Mouse (Mus musculus): ENCODE measurements around the gene Gm17651. TPM values are rescaled to one million over a fixed set of nuclear protein-coding genes. Genes with fewer than 3 reads are reported as not detected.

Gene Gm17651
- polyA plus RNA-seq, 1 experiment from 2014 or later, result not detected

DNA sequence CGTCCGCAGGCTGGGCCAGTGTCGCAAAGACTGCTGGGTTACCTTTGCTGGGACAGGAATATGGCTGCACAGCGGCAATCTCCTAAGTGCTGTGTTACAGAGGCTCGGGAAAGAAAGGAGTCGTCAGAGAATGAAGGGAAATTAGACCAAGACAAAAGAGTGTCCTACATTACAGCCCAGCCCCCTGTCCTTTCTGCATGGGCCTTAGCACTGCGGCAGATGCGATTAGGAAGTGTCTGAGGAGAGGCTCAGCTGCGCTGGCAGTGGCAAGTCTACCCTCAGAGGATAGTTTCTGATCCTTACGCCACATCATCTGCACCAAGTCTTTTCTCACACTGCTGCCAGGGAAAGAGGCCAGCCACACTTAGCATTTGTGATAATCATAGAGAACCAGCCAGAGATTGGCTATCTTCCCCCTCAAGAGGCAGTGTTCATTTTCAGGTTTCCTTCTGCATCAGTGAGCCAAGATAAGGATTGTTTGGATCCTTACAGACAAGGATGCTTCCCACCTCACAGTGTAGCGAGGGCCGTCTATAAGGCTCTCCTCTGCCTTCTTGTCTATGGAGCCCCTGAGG lies 17.0 kb upstream of the Gm17651 start:
- WGBS, result 73% methylated on average over 12 of the region's 12 CpGs

DNA sequence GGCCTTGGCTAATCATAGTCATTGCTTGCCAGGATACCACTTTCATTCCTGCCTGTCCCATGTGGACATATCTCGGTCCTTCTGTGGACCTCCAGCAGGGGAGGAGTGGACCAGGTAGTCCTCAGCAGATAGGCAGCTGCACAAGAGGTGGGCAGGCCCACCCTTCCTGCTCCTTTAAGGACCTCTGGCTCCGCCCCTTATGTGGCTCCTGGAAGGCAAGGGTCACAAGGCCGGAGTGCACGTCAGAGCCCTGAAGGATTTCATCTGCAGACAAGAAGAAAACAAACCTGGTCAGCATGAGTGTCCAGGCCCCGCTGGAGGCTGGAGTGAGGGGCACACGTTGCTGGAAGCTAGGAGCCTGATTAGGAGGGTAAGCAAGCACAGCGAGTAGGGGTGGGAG lies 16.1 kb upstream of the Gm17651 start:
- no peak for ATAC-seq (ENCODE audit: insufficient read depth, low FRiP score, low read depth)
- no peak overlapping the region for H3K4me2 ChIP-seq
- WGBS, result 39% methylated on average over 7 of the region's 7 CpGs

More for the DNA sequence above, 17.0 kb upstream of the Gm17651 start:
- no peaks in the 10 kb centered on the region for H3K36me3 ChIP-seq
- H3K27me3 ChIP-seq (replicated peaks), result no peaks in the 10 kb centered on the region
- no peaks in the 10 kb centered on the region for H3K4me1 ChIP-seq
- ATAC-seq (ENCODE audit: insufficient read depth, low FRiP score, low read depth), result no peak
- H3K4me2 ChIP-seq, result no peak overlapping the region
- H3K4me3 ChIP-seq (replicated peaks), result no peak overlapping the region
- no peaks in the 10 kb centered on the region for H3K9me3 ChIP-seq
- no peak overlapping the region for H3K9ac ChIP-seq
- no peak overlapping the region for H3K27ac ChIP-seq

DNA sequence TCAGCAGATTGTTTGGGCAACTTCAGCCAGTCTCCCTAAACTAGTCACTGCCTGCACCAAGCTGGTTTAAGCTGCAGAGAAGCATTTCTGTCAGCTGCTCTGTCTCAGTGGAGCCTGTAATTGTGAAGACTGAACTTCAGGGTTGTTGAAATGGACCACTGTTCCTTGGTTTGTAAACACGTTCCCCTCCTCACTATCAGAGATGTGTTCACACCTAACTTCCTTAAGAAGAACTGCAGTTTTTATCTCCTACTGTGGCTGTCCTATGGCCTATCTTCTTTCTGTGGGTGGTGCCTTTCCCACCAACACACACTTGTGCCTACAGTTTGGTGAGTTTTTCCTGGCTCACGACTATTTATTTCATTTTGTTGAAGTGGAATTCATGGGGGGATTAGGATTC lies 14.8 kb upstream of the Gm17651 start:
- Histone ChIP-seq H3K27me3 (replicated peaks) (no peaks in the 10 kb centered on the region), H3K9ac (no peak overlapping the region), H3K36me3 (no peaks in the 10 kb centered on the region), H3K4me3 (replicated peaks) (no peak overlapping the region), H3K9me3 (no peaks in the 10 kb centered on the region), H3K4me2 (no peak overlapping the region), H3K27ac (no peak overlapping the region), H3K4me1 (no peaks in the 10 kb centered on the region)
- WGBS, result 72% methylated on average over 2 of the region's 2 CpGs
- ATAC-seq (ENCODE audit: insufficient read depth, low FRiP score, low read depth), result no peak

More for the DNA sequence above, 16.1 kb upstream of the Gm17651 start:
- Histone ChIP-seq H3K9ac (no peak overlapping the region), H3K36me3 (no peaks in the 10 kb centered on the region), H3K9me3 (no peaks in the 10 kb centered on the region), H3K27me3 (replicated peaks) (no peaks in the 10 kb centered on the region), H3K27ac (no peak overlapping the region), H3K4me3 (replicated peaks) (no peak overlapping the region), H3K4me1 (no peaks in the 10 kb centered on the region)

DNA sequence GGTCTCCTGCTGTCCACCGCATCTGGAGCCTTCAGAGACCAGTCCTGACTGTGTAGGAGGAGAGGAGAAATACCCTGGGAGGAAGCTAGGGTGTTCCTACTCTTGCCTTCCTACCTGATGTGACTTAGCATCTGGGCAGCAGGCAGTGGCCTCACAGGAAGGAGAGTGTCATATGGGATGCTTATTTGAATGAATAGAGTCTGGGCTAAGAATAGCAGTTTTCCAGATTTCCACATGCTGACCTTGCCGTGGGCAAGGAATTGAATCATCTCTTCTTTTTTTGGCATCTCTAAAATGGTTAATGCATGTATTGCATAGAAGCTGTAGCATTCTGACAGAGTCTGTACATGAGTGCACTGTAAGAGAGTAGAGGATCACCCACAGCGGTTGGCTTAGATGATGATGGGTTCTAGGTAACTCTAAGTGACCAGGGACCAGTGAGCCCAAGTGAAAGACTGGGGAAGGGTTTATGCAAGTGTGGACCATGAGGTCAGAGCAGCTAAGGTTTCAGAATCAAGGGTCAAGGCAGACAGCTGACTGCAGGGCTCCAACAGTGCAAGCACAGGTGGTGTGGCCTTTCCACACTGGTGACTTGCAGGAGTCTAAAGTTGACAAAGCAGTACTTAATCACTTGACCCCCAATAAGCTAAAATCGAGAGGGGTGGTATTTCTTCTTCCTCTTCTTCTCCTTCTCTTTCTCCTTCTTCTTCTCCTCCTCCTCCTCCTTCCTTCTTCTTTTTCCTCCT lies 12.1 kb upstream of the Gm17651 start:
- no peaks in the 10 kb centered on the region for H3K36me3 ChIP-seq
- ATAC-seq (ENCODE audit: insufficient read depth, low FRiP score, low read depth), result no peak
- H3K9me3 ChIP-seq, result no peaks in the 10 kb centered on the region
- no peak overlapping the region for H3K4me3 ChIP-seq (replicated peaks)
- H3K9ac ChIP-seq, result no peak overlapping the region
- H3K4me2 ChIP-seq, result no peak overlapping the region
- peaks cover 15% of the 10 kb centered on the region; the same call in 1 of the 2 replicates for H3K4me1 ChIP-seq
- no peak overlapping the region for H3K27ac ChIP-seq
- no peaks in the 10 kb centered on the region for H3K27me3 ChIP-seq (replicated peaks)
- WGBS, result 77% methylated on average over 4 of the region's 4 CpGs

DNA sequence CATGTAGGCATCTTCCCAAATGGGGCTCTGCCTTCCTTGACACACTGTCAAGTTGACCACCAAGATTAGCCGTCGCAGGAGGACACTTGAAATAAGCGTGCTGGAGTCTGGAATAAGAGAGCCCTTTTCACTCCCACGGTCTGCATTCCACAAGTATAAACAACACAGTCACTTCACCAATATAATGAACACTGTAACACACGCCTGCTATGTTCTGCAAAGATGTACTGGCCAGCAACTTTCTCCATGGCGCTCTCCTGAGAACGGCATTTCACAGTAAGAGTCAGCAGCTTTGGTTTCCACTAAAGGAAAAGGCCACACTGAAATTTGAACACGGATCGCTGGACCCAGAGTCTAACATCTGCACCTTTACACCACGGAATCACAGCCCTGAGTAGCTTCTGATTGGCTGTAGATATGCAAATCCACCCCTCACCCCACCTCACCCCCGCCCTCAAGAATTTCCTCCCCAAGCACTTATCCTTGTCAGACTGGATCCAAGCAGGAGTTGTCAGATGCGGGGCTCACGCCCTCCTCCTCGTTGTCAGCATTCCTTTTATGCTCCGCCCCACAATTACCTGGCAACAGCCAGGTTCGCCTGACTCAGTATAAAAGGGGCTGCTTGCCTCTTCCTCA lies 9.2 kb upstream of the Gm17651 start:
- H3K27ac ChIP-seq, result peak overlapping the region; percentile 45; the same call in 1 of the 2 replicates
- no peak overlapping the region for H3K4me3 ChIP-seq (replicated peaks)
- ATAC-seq (ENCODE audit: insufficient read depth, low FRiP score, low read depth), result peak; percentile 61
- 9% methylated on average over 16 of the region's 16 CpGs for WGBS
- H3K9me3 ChIP-seq, result no peaks in the 10 kb centered on the region
- peaks cover 18% of the 10 kb centered on the region; the same call in 1 of the 2 replicates for H3K4me1 ChIP-seq
- H3K36me3 ChIP-seq, result no peaks in the 10 kb centered on the region
- no peak overlapping the region for H3K9ac ChIP-seq
- no peaks in the 10 kb centered on the region for H3K27me3 ChIP-seq (replicated peaks)
- H3K4me2 ChIP-seq, result peak overlapping the region; percentile 30

DNA sequence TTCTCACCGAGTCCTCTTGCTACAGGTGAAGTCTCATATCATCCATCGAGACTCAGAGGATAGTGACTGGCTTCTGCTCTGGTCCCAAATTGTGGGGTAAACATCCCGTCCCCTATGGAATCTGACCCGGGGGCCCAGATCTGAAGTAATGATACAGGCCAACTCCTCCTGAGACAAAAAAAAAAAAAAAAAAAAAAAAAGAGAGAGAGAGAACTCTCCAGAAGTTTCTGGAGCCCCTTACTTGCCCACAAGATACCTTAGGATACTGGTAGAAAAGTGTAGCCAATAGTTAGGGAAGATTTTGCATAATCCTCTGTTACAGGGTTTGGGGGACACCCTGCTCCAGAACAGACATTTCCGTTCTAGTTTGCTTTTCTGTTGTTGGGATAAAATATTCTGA lies 8.1 kb upstream of the Gm17651 start:
- WGBS, result 30% methylated on average over 5 of the region's 5 CpGs
- Histone ChIP-seq H3K27me3 (replicated peaks) (no peaks in the 10 kb centered on the region), H3K9me3 (no peaks in the 10 kb centered on the region), H3K4me2 (peak overlapping the region; percentile 76), H3K36me3 (no peaks in the 10 kb centered on the region), H3K9ac (no peak overlapping the region), H3K27ac (no peak overlapping the region), H3K4me3 (replicated peaks) (peak overlapping the region; percentile 39), H3K4me1 (peaks cover 18% of the 10 kb centered on the region; the same call in 1 of the 2 replicates)
- no peak for ATAC-seq (ENCODE audit: insufficient read depth, low FRiP score, low read depth)

DNA sequence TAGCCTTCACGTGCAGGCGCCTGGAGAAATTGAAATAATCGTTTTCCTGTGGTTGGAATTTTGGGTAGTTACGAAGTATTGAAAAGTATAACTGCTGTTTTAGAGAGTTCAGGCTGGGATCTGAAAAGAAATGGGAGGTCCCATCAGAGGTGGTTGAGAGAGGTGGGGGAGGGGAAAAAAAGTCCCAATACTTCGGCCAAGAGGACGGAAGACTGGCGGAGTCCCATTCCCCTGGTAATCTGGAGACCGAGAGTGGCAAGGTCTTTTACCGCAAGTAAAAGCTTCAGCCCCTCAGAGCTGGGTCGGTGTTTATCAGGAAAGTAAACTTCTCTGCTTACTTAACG lies 7.6 kb upstream of the Gm17651 start:
- no peak overlapping the region for H3K9ac ChIP-seq

DNA sequence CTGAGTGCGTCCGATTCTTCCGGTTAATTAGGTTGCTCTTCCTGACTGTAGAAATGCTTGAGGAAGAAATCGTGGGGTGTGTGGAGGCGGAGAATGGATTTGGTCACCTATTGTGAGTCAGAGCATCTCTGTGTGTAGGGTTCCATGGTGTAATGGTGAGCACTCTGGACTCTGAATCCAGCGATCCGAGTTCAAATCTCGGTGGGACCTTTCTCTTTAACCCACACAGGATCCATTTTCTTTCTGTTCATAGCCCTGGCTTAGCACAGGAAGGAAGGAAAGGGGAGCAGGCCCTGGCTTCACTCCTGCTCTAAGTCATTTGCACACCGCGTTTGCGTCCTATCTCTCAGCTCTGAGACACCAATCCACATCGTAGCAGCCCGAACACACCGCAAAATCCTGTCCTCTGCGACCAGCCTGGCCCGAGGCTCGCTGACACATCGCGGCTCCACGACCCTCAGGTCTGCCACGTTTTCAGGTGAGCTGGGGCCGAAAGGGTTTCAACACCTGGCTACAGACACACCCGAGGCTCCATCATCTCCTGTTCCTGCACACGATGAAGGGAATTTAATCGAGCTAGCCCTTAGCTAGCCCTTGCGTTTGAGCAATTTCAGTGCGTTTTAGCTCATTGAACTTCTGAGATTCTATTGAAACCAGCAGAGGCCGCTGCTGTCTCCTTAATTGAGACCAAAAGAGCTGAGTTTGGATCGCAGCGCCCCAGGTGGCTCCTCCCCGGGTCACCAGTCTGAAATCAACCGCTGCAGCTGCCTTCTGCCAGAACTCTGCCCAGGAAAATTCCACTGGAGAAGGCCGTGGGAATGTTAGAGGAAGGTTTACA lies 7.0 kb upstream of the Gm17651 start:
- peak overlapping the region; percentile 14; the same call in 1 of the 2 replicates for H3K9ac ChIP-seq
- H3K4me1 ChIP-seq, result peaks cover 18% of the 10 kb centered on the region; the same call in 1 of the 2 replicates
- H3K4me2 ChIP-seq, result peak overlapping the region; percentile 76
- WGBS, result 2% methylated on average over 33 of the region's 33 CpGs
- no peaks in the 10 kb centered on the region for H3K36me3 ChIP-seq
- peak overlapping the region; percentile 3; the same call in 1 of the 2 replicates for H3K27ac ChIP-seq
- peak; percentile 44; the same call in 1 of the 2 replicates for ATAC-seq (ENCODE audit: insufficient read depth, low FRiP score, low read depth)
- no peaks in the 10 kb centered on the region for H3K9me3 ChIP-seq
- H3K27me3 ChIP-seq (replicated peaks), result no peaks in the 10 kb centered on the region
- H3K4me3 ChIP-seq (replicated peaks), result peak overlapping the region; percentile 39

More for the DNA sequence above, 7.6 kb upstream of the Gm17651 start:
- Histone ChIP-seq H3K4me2 (peak overlapping the region; percentile 76), H3K27ac (no peak overlapping the region), H3K4me1 (peaks cover 18% of the 10 kb centered on the region; the same call in 1 of the 2 replicates), H3K36me3 (no peaks in the 10 kb centered on the region), H3K4me3 (replicated peaks) (peak overlapping the region; percentile 39), H3K27me3 (replicated peaks) (no peaks in the 10 kb centered on the region), H3K9me3 (no peaks in the 10 kb centered on the region)
- ATAC-seq (ENCODE audit: insufficient read depth, low FRiP score, low read depth), result no peak
- 6% methylated on average over 11 of the region's 11 CpGs for WGBS

DNA sequence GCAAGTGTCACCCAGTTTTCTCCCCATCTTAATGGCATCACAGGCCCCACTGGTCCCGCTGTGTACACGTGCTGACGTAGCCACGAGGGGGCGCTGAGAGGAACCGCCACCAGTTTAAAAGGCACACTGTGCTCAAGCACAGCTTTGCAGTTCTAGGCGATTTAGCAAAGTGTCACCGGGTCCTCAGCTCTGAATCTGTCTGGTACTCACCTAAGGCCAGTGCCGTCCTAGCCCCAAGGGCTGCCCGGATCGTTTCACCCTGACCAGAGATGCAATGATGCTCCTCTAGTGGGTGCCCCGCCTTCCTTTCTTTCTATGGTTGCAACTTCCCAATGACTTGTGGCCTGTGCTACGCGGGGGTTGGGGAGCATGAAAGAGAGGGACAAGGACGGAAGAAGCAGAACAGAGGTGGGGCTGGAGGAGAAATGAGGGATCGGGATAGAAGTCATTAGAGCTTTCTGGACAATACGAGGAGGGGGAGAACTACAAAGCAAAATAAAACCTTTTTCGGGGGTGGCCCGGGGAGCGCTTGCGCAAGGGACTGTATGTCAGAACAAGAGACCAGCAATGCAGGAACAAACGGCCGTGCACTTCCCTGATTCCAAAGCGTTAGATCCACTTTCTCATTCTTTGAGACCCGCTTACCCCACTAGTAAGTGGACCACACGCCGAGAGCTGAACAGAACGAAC lies 6.3 kb upstream of the Gm17651 start:
- WGBS, result 4% methylated on average over 28 of the region's 28 CpGs
- Histone ChIP-seq H3K27ac (peak overlapping the region; percentile 3; the same call in 1 of the 2 replicates), H3K27me3 (replicated peaks) (no peaks in the 10 kb centered on the region), H3K36me3 (no peaks in the 10 kb centered on the region), H3K4me3 (replicated peaks) (peak overlapping the region; percentile 39), H3K4me1 (peaks cover 18% of the 10 kb centered on the region; the same call in 1 of the 2 replicates), H3K9ac (no peak overlapping the region), H3K9me3 (no peaks in the 10 kb centered on the region), H3K4me2 (peak overlapping the region; percentile 76)
- ATAC-seq (ENCODE audit: insufficient read depth, low FRiP score, low read depth), result peak; percentile 52

DNA sequence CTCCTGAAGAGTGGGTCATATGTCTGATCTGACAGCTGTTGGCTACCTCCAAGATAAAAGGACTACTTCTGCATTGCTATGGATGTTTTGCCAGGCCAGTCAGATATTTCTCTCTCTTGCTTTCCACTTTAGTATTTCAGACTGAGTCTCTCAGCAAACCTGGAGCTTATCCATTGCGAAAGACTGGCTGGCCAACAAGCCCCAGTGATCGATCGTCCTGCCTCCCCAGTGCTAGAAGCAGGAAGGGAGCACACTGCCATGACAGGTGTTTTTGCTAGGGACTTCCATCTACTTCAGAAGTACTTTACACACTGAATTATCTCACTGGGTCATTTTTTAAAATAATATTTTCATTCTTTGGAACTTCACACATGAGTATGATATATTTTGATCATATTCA lies 3.9 kb upstream of the Gm17651 start:
- Histone ChIP-seq H3K27ac (no peak overlapping the region), H3K4me3 (replicated peaks) (no peak overlapping the region), H3K27me3 (replicated peaks) (no peaks in the 10 kb centered on the region), H3K4me2 (no peak overlapping the region), H3K9me3 (no peaks in the 10 kb centered on the region), H3K36me3 (no peaks in the 10 kb centered on the region), H3K9ac (no peak overlapping the region), H3K4me1 (peaks cover 13% of the 10 kb centered on the region; the same call in 1 of the 2 replicates)
- ATAC-seq (ENCODE audit: insufficient read depth, low FRiP score, low read depth), result no peak
- WGBS, result 85% methylated on average over 3 of the region's 3 CpGs

DNA sequence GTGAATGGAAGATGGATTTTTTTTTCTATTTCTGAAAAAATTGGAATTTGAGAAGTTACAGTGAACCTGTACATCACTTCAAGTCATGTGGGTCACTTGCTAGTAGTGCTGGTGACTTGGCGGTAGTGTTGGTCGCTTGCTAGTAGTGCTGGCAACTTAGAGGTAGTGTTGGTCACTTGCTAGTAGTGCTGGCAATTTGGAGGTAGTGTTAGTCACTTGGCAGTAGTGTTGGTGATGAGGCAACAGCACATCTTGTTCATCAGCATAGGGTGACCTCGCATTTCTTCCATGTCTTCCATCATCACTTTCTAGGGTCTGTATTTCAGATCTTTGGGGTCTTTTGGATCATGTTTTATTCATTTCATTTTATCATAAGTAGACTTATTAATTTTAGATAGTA lies 1.6 kb upstream of the Gm17651 start:
- Histone ChIP-seq H3K27ac (no peak overlapping the region), H3K36me3 (peaks cover 6% of the 10 kb centered on the region; the same call in 1 of the 2 replicates), H3K4me1 (0 out of 2 replicates have a peak, but pooled peaks cover under 1% of the 10 kb centered on the region), H3K27me3 (replicated peaks) (no peaks in the 10 kb centered on the region), H3K9me3 (no peaks in the 10 kb centered on the region), H3K4me2 (no peak overlapping the region), H3K9ac (no peak overlapping the region), H3K4me3 (replicated peaks) (no peak overlapping the region)
- 88% methylated on average over 3 of the region's 3 CpGs for WGBS
- ATAC-seq (ENCODE audit: insufficient read depth, low FRiP score, low read depth), result no peak
